Mouse (Mus musculus) frontal cortex, postnatal 25 days (tissue): ENCODE results near the gene Barx2.
"Not testable (repeated sequence)": the region's sequence is repeated elsewhere in the genome, so short reads cannot be mapped to it uniquely, and the experiment has no call there.

Experiments
- DNase-seq, 2 experiments: peaks; one replicate each; pipeline ENCODE4 v3.0.0; 2022; ENCODE audit warnings: low spot score in 2 of 2

Gene Barx2

GRCm38 (mm10) chr9:31912921-31913738, at the start of gene Barx2:
TSS of gene Barx2 (minus strand) at chr9:31913462.
- peak; percentile 56 for DNase-seq

GRCm38 (mm10) chr9:31962265-31962664, 49.0 kb upstream of the Barx2 start:
- no peak for DNase-seq

DNA sequence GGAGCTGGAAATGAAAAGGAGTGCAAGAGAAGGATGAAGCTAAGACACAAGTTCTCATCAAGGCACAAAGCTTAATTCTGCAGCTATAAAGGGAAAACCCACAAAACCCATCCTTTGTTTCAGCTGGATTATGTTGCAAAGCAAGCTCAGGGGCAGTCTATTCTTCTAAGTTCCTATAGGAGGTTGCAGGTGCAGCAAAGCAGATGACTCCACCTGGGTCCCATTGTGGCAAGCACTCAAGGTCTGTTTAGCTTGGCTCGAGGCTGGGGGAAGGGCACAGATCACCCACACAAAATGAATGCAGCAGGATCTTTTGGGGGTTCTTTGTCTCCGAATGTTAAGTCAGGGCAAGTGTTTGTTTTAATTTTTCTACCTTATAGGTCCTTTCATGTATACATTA, 47.2 kb upstream of the Barx2 start:
- DNase-seq, result no peak

DNA sequence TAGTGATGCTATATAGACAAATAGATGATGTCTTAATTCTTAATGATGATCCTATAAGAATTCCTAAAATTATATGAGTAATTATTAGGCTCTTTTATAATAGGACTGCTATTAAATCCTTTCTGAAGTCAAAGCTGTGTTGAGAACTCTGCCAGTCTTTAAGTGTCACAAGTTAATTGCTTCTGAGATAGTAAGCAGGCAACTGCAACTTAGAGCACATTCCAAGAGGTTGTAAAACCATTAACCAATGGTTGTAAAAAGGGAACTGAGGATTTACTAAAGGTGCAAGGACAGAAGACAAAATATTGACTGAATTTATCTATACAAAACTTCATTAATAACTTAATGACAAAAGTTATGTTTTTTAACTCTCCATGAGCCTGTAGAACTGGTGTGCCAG, 44.9 kb upstream of the Barx2 start:
- no peak for DNase-seq

DNA sequence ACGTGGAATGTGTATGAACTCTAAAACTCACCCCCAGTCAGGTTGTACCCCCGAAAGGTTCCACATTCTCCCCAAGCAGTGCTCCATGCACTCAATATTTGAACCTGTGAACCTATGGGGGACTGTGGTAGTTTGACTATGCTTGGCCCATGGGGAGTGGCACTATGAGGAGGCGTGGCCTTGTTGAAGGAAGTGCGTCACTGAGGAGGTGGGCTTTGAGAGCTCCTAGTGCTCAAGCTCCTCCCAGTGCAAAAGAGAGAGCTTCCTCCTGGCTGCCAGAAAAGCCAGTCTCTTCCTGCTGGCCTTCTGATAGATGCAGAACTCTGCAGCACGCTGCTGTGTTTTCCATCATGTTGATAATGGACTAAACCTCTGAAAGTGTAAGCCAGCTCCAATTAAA, 37.2 kb upstream of the Barx2 start:
- no peak for DNase-seq

- DNase-seq, result no peak
Observed at GRCm38 (mm10) chr9:31949031-31949430, 35.8 kb upstream of the Barx2 start.

- no peak for DNase-seq
Observed at GRCm38 (mm10) chr9:31947051-31947450, 33.8 kb upstream of the Barx2 start.

GRCm38 (mm10) chr9:31942334-31942733, 29.1 kb upstream of the Barx2 start:
- DNase-seq, result no peak

- DNase-seq, result not testable (repeated sequence)
Observed at GRCm38 (mm10) chr9:31936486-31936885, 23.2 kb upstream of the Barx2 start.

- no peak for DNase-seq
Observed at GRCm38 (mm10) chr9:31931691-31932090, 18.4 kb upstream of the Barx2 start.

- DNase-seq, result no peak
Observed at GRCm38 (mm10) chr9:31931255-31931654, 18.0 kb upstream of the Barx2 start.

DNA sequence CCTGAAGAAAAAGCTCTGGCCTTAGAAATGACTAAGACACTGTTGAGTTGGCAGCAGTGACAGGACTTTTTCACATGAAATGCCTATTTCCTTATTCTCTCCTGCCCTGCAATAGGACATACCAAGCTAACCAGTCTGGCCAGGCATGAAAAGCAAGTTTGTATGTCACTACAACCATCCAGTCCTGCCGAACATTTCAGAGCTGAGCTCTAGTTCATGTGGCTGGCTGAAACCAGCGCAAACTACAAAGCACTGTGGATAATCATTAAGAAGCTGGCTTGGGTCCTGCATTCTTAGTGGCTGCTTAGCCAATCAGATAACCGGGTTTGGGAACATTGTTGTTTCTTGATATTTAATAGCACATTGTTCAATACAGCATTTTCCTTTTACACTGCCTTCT, 13.5 kb upstream of the Barx2 start:
- DNase-seq, result no peak

DNA sequence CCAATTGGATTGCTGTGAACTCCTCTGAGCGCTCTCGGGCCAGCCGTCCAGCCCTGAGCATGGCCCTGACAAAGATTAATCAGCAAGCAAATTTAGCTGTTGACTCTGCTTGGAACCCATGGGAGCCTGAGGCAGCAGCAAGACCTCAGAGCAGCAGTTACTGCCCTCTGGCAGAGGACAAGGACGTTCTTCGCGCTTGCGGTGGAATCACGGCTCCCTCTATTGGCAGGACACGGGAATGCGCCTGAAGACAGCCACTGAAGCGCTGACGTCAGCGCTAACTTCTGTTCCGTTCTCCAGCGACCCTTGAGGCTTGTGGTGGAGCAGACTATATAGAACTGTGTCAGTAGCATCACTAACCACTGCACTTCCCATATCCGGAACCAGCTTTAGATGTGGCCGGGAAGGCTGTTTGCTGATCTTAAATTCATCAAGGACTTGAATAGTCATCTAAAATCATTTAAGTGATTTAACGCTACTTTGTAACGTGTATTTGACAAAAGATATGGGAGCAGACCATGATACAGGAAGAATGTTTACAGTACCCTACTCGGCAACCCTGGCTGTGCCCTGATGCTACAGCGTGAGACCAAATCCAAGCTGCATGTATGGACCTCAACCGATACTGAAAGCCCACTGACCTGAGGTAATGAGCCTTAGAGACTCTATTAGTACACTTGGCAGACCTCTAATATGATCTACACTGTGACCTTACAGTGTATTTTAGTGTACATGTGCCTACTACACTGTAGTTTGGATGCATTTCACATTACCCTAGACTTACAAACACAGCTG, 12.8 kb upstream of the Barx2 start:
- peak; percentile 79 for DNase-seq

GRCm38 (mm10) chr9:31923529-31923928, 10.3 kb upstream of the Barx2 start:
- no peak for DNase-seq

- no peak for DNase-seq
Observed at GRCm38 (mm10) chr9:31919802-31920201, 6.5 kb upstream of the Barx2 start.

DNA sequence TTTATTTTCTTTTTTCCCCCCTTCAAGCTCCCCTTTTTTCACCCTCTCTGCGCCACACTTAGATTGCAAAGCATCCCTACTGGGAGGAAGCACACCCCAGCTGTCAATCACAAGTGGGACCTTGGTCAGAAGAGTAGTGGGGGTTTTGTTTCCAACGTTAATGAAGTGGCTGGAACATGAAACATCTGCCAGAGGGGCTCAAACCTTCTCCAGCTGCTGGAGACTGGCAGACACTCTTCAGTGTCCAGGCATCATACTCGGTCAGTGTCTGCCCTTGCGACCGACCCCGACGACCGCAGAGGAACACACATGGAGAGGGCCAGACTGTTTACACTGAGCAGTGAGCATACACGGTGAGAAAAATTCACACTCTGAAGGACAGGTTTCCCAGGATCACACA, 3.2 kb upstream of the Barx2 start:
- no peak for DNase-seq

DNA sequence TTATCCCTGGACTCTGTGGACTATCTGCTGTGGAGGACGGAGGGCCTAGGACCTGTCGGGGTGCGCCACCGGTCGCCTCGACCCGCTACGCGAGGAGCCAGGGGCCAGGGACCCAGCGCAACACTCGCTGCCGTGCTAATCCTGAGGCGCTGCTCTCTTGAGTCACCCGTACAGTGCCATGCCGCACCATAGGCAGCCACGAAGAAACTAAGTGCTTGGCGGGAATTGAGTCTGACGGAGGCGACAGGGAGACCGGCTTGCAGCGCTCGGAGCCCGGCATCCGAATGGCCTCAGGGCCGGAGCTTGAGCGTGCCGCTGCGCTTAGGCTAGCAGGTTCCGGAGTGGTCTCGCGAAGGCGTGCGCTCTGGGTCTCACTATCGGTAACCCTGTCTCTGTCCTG, 1.6 kb upstream of the Barx2 start:
- peak; percentile 5 to 7 for DNase-seq

DNA sequence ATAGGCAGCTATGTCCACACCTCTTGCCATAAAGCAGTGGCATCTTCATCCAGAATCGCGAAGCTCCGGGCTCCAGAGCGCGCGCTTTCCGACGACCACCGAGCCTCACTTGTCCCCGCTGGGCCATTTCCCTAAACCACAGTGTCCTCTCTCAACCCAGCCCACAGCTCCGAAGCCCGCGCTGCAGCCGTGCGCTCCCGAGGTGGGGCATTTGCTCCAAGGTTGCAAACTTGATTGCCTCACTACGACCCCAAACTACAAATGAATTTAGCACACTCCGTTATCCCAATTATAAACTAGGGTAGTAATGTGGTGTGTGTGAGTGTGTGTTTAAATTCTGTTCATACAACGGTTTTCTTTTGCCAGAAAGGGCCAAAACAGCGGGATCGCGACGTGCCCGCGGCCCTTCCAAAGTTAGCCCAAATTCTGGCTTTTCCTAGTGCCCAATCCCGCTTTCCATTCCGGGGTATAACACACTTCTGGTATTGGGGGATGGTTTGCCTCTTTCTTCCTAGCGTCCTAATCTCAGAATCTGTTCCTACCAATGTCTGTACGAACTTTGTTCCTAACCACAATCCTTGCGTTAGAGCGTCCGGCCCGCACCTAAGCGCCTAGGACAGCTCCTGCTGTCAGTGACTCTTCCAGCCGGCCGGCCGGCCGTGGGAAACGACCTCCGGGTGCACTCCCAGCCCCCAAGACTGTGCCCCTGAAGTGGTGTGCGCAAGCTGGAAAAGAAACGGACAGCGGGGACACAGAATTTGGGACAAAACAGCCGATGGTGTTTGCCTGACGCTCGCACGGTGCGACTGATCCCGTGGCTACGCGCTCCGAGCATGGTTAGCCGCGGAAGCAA, 703 bp upstream of the Barx2 start:
- no peak for DNase-seq

- DNase-seq, result no peak
Observed at GRCm38 (mm10) chr9:31912553-31912920, 725 bp downstream of the Barx2 start.

- no peak for DNase-seq
Observed at GRCm38 (mm10) chr9:31910221-31910620, 3.0 kb downstream of the Barx2 start.

- no peak for DNase-seq
Observed at GRCm38 (mm10) chr9:31901781-31902180, 11.5 kb downstream of the Barx2 start.

DNA sequence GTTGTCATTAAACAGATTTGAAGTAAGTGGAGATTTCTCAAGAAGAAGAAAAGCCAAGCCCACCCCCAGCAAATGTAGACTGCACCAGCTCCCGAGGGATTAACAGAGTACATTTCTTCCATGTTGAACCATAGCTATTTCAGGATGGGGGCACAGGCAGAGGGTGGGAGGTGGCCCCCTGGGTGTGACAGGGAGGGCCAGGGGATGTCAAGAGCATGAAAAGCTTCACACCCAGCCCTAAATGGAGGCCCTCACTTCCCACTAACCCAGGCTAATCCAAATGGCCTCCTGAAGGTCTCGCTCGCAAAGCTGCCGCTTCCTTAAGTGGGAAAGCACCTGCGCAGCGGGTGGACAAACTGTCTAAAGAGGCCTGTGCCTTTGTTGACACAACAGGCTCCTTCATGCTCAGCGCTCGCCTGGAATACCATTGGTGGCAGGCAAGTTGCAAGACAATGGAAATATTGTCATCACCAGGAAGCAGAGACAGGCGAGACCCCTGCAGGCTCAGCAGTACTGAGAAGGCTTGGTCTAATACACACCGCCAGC, 18.4 kb downstream of the Barx2 start:
- DNase-seq, result no peak
